Mouse (Mus musculus): ENCODE results near the gene AI597479.

DNA sequence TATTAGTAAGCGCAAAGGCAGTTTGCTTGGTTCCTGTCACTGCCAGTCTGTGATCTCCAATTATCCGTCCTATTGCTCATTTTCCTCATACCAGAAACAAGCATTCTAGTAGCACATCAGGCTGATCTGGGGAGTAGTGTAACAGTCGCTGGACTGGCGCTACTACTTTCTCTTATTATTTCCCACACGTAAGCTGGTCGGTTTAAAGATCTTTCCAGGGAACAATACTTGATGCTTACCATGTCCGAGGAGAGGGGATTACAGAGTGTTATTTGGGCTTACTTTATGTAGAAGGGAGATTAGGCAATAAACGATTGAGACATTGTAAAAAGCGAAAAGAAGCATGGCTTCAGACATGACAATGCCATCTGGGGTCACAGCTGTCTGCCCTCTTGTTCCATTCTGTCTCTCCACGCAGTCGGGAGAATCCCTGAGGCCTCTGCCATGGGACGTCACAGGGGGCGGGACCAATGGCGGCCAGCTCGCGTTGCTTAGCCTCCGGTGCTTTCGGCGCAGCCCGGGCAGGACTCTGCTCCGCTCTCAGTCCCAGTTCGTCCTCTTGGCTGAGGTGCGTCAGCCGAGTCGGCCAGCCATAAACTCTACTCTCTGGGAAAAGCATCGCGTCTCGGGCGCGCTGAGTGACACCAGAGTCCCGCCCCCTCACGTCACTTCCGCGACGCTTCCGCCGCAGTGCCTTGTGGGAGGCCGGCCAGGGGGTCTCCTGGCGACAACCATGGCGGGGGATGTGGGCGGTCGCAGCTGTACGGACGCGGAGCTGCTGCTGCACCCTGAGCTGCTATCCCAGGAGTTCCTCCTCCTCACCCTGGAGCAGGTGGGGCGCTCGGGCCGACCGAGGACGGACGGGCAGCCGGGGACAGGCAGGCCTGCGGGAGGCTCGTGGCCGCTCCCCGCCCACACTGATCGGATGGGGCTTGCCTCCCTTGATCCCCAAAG, at the start of gene AI597479, which contains the start of gene Tgfbrap1:
- TF ChIP-seq CTCF (conservative IDR thresholded peaks at IDR 0.05; ENCODE audit: low read length) (no peak), POU5F1 (IDR thresholded peaks at IDR 0.05; ENCODE audit: borderline replicate concordance, low read length) (no peak)
